In the genomic region with DNA sequence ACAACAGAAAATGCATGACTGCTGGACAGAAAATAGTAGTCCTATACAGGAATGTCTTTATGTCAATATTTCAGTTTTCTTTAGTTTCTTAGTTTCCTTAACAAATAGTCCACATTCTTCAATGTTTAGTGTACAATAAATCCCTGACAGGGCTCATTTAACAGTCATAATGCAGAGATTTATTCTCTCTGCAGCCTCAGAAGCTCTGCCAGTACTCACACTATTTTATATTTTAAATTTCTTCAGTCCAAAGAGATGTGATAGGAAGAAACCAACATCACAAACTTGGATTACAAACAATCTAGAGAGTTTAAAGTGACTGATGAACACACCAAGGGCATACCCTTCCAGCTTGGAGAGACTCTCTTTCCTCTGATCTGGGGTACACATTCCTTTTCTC, we compare ENCODE assay signal across 16 mouse cellular contexts.
"Had no signal": no experiment of that assay in that cellular context is flagged by ENCODE, and none has a peak within 500 bp of the region (broad histone marks: within the 10 kb centered on the region; RNA-seq: fewer than 3 reads in every experiment).

No protein-coding gene starts in this region.

- H3K9me3 ChIP-seq: neural tube, embryonic 13.5 days; neural tube, embryonic 15.5 days; stomach, embryonic 15.5 days had no signal

- H3K36me3 ChIP-seq: neural tube, embryonic 13.5 days; neural tube, embryonic 15.5 days; stomach, embryonic 15.5 days had no signal

- H3K4me3 ChIP-seq: neural tube, embryonic 13.5 days; neural tube, embryonic 15.5 days; stomach, embryonic 15.5 days had no signal

- H3K27ac ChIP-seq: neural tube, embryonic 13.5 days; neural tube, embryonic 15.5 days; stomach, embryonic 15.5 days; stomach, postnatal 0 days had no signal

- H3K4me1 ChIP-seq: neural tube, embryonic 13.5 days; neural tube, embryonic 15.5 days; stomach, embryonic 15.5 days had no signal

- H3K9ac ChIP-seq: neural tube, embryonic 13.5 days; neural tube, embryonic 15.5 days; stomach, embryonic 15.5 days had no signal

- DNase-seq: retina, postnatal 1 day; right cerebral cortex, adult 18-20 months; right cerebral cortex, postnatal 14 days; right cerebral cortex, postnatal 25 days; right cerebral cortex, postnatal 4 days; spleen, adult 18-20 months; thymus, adult 18-20 months; thymus, adult 2 months; thymus, postnatal 14 days; thymus, postnatal 25 days; thymus, postnatal 36 days; thymus, postnatal 4 days had no signal

- H3K4me2 ChIP-seq: neural tube, embryonic 13.5 days; neural tube, embryonic 15.5 days; stomach, embryonic 15.5 days had no signal

- H3K27me3 ChIP-seq: neural tube, embryonic 13.5 days; neural tube, embryonic 15.5 days; stomach, embryonic 15.5 days had no signal
